Mouse (Mus musculus): ENCODE results near the gene Gtf2f2. TPM values are rescaled to one million over a fixed set of nuclear protein-coding genes. Genes with fewer than 3 reads are reported as not detected.
"Not testable (repeated sequence)": the region's sequence is repeated elsewhere in the genome, so short reads cannot be mapped to it uniquely, and the experiment has no call there.

The Gtf2f2 gene
- total RNA-seq, 2 experiments from 2014 or later: 42.7 to 97.1 TPM

DNA sequence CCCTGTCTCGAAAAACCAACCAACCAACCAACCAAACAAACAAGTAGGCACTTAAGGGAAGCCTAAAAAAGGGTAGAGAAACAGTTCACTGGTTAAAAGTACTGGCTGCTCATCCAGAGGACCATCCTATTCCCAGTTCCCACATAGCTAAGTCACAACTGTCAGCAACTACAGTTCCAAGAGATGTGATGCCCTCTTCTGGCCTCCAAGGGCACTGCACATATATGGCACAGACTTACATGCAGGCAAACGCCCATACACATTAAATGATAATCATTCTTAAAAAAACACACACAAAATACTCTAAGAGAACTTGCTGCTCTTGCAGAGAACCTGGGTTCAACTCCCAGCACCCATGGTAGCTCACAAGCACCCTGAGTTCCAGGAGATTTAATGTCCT is 76.3 kb downstream of the Gtf2f2 start:
- ATAC-seq (replicated peaks; ENCODE audit: low FRiP score, low TSS enrichment, poor library complexity, severe bottlenecking): peak; percentile 73

DNA sequence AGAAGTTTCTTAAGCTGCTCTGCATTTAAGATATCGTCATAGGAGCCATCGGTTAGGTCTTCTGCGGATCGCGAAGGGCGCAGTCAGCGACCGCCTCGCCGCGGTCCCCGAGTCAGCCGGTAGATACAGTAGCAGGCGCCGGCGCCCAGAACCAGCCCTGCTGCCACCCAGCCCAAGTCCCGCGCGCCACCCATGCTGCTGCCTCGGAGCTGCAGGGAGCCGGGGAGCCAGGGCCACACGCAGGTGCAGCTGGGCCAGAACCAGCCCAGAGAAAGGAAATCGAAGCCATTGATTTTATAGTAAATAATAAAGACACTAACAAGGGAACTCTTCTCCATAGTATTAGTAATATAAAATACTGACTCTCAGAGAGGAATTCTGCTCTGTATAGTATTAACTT is 79.4 kb downstream of the Gtf2f2 start:
- no peak for ATAC-seq (replicated peaks; ENCODE audit: low FRiP score, low TSS enrichment, poor library complexity, severe bottlenecking)

DNA sequence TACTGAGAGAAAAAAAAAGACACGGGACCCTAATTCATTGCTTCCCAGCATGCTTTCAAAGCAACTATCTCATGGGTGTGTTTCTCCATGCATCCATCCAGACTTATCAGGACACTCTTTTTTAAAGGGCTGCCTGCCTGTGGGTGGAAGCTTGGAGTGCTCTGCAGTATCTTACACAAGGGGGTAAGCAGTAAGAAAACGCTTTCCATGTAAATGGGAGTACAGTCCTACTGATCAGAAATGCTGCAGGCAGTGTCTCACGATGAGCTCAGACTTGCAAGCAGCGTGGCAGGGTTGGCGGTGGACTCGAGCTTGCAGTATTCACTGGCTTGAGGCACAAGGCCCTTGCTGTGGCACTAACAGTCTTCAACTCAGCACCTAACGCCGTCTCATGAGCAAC is 81.0 kb downstream of the Gtf2f2 start:
- ATAC-seq (replicated peaks; ENCODE audit: low FRiP score, low TSS enrichment, poor library complexity, severe bottlenecking): not testable (repeated sequence)

DNA sequence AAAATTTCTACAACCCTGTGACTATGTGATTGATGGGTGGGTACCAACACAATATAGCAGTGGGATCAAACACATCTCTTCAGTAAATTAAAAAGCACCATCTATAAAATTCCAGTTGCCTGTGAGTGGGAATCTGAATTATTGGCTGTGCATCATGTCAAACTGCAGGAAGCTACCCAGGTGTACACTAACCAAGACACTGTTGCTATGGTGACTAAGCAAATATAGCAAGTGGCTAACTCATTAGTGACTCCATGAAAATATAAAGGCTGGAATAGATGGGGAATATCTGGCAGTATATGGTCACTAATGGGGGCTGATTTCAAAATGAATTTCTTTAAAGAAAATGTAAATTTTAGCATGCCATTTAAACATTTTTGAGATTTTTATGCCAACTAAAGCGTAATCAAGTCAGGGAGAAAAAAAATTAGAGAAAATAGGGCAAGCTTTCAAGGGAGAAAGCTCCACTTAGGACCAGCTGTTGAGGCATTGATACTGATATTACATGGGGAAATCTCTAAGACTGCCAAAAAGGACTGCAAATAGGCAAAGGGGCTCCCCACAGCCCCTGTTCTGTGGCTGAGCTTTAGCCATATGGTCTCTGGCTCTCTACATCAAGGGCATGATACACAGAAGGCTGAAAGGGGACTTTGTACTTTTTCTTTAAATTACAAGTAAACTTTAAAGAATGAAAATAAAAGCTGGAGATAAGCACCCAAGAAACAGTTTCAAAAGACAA is 87.2 kb downstream of the Gtf2f2 start:
- no peak for ATAC-seq (replicated peaks; ENCODE audit: low FRiP score, low TSS enrichment, poor library complexity, severe bottlenecking)

DNA sequence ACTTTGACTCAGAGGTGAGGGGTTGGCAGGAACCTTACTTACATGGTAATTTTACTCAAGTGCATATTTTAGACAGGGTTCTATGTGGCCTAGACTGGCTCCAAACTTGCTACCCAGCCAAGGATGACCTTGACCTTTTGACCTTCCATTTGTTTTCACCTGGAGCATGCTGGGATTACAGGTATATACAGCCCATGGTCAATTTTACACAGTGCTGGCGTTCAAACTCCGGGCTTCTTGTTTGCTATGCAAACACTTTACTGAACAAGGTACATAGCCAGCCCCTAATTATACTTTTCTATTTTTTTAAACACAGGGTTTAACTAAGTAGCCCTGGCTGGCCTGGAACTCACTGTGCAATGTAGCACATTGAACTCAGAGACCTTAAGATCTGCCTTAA is 98.0 kb downstream of the Gtf2f2 start:
- no peak for ATAC-seq (replicated peaks; ENCODE audit: low FRiP score, low TSS enrichment, poor library complexity, severe bottlenecking)

DNA sequence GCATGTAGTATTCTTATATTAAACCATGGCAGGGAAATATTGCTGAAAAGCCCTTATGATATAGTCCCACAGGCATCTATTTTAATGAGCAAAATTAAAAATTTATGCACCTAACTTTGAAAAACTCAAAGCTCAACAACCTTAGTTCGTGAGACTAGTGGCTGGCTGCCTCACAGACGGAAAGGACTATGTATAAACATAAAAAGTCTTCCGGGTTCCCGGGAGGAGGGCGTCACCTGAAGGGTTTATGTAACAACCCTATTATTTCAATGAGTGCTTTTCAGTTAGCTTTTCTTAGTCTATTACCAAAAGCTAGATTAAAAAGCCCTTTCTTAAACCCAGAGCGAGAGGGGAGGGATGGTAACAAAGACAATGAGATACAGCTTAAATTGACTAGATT is 98.7 kb downstream of the Gtf2f2 start:
- no peak for ATAC-seq (replicated peaks; ENCODE audit: low FRiP score, low TSS enrichment, poor library complexity, severe bottlenecking)

DNA sequence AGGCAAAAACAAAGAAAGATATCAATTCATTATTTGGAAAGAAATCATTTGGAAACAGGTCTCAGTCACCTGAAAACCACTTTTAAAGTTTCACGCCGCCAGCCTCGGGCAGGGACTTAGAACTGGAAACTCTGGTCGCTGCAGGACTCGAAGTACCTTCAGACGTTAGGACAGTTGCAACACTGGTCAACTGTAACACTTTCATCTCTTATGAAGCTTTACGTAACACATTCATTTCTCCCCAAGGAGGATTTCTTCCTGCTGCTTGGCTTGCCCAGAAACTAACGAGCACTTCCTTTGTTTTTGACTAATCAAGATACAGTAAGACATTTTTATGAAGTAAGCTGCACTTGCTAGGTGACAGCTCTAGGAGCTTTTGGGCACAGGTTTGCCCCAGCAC is 103.7 kb downstream of the Gtf2f2 start:
- no peak for ATAC-seq (replicated peaks; ENCODE audit: low FRiP score, low TSS enrichment, poor library complexity, severe bottlenecking)

DNA sequence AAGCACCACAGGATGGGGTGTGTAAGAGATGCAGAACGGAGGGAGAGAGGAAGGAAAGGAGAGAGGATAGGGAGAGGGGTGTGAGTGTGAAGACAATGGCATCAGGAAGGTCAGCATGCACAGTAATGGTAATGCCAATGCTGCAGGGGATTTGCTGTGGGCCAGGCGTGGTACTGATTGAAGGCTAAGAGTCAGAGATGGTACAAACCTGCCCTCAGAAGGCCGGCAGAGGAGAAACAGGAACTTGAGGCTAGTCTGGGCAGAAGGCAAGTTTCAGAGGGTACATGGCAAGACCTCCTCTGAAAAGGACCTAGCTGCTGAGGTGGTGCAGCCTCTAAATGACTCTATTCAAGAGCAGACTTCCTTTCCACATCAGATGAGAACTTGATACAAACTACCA is 105.7 kb downstream of the Gtf2f2 start:
- no peak for ATAC-seq (replicated peaks; ENCODE audit: low FRiP score, low TSS enrichment, poor library complexity, severe bottlenecking)

DNA sequence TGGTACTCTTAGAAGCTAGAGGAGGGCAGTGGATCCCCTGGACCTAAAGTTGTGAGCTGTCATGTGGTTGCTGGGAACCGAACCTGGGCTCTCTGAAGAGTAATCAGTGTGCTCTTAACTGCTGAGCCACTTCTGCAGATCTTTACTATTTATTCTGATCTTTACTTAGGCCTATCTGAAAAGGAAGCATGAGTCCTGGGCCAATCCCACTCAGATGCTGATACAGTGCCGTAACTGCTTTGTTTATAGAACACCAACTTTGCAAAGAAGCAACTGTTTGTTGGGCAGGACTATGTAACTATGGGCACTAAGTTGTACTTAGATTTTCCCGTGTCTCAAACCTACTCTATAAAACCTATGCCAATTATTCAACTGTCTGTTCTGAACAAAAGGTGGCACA is 107.5 kb downstream of the Gtf2f2 start:
- no peak for ATAC-seq (replicated peaks; ENCODE audit: low FRiP score, low TSS enrichment, poor library complexity, severe bottlenecking)

DNA sequence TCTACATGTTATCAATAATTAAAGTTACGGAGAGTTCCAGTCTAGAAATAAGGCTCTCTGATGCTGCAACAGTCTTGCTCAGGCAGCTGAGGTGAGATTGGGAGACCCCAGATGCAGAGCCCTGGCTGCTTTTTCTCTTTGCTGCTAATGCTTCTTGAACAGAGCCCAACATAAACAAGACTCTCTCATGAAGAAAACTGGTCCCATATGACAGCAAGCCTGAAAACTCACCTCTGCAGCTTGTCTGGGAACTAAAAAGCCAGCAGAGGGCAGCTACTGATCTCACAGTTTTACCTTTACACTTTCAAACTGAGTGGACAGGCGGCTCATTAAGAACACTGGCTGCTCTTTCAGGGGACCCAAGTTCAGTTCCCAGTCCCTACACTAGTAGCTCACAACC is 108.7 kb downstream of the Gtf2f2 start:
- ATAC-seq (replicated peaks; ENCODE audit: low FRiP score, low TSS enrichment, poor library complexity, severe bottlenecking): no peak

DNA sequence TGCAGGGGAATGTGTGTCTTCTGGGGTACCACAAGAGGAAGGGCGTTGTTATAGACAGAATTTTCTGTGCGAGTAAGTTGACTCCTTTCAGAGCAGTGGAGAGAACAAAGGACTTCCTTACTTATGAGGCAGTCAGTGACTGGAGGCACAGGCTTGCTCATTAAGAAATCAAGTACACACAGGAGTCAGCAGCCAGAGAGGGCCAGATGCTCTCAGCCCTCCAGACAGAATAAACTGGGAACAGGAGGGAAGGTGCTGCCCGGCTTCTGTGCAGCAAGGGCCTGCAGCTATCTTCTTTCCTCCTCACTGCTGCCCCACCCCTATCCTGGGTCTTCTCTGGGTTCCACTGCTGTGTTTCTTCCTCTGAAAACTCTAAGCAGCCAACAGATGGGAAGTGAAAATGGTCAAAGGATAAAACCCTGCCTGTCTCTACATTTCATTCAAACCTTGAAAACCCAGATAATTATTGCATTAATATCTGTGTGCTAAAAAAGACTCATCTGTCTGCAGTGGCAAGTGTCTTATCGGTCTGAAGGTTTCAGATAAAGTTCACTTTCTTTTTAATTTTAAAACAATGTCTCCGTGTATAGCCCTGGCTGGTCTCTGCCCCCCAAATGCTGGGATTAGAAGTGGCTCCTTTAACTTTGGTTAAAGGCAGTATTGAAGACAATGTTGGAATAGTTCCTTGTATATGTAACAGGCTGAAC is 109.7 kb downstream of the Gtf2f2 start:
- peak; percentile 60 for ATAC-seq (replicated peaks; ENCODE audit: low FRiP score, low TSS enrichment, poor library complexity, severe bottlenecking)

DNA sequence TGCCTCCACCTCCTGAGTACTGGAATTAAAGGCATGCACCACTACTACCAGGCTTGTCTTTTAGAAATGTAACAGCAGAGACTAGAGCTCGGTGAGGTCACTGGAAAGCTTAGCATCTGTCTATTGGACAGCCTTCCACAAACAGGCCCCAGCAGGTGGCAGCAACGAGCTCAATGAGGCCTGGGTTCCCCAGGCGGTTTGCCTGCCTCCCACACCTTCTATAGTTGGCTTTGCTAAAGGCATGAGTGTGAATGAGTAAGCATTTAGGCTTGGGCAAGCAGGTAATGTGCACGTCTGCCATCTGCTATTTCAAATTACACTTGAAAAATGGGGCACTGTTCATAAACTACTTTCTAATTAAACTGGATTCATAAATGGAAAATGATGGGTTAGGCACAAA is 111.1 kb downstream of the Gtf2f2 start:
- peak; percentile 84 for ATAC-seq (replicated peaks; ENCODE audit: low FRiP score, low TSS enrichment, poor library complexity, severe bottlenecking)

DNA sequence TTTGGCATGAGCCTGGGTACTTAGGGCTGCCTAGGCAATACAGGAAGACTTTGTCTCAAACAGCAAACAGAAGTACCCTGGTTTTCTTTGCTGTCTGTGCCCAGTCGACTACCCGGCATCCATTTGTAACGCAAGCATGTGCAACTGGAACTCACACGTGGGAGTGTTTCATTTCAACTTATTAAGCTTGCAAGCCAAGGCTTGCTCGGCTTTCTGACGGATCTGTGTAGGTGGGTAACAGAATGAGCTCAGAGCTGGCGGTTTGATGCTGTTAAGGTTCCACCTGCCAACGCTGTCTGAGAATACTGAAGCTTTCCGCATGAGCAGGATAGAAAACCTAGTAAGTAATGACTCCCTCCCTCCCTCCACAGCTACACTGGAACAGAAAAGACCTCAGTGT is 118.5 kb downstream of the Gtf2f2 start:
- ATAC-seq (replicated peaks; ENCODE audit: low FRiP score, low TSS enrichment, poor library complexity, severe bottlenecking): no peak

DNA sequence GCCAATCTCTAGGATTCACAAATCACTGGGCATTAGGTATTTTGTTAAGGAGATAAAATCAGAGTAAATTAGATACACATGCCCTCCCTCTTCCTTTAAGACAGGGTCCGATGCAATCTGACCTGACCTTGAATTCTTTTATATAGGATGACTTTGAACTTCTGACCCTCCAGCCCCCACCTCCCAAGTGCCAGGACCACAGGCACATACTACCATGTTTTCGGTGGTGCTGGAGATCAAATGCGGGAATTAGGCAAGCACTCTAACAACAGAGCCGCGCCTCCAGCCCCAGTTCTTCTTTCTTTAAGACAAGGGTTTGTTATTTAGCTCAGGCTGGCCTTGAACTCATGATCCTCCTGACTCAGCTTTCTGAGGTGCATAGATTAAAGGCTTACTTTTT is 126.8 kb downstream of the Gtf2f2 start:
- no peak for ATAC-seq (replicated peaks; ENCODE audit: low FRiP score, low TSS enrichment, poor library complexity, severe bottlenecking)

DNA sequence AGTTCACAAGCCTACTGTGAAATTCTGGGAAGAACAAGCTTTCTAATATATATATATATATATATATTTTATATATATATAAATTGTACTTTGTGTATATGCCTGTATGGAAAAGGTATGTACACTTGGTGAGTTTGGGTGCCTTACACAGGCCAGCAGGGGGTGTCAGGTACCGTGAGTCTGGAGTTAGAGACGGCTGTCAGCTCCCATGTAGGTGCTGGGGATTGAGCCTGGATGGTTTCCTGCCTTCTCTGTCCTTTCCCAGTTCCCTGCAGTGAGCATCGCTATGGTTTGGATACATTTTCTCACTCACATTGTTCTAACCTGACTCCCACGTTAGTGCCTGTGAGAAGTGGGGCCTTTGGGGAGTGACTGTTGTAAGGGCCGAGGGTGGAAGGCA is 127.3 kb downstream of the Gtf2f2 start:
- no peak for ATAC-seq (replicated peaks; ENCODE audit: low FRiP score, low TSS enrichment, poor library complexity, severe bottlenecking)

DNA sequence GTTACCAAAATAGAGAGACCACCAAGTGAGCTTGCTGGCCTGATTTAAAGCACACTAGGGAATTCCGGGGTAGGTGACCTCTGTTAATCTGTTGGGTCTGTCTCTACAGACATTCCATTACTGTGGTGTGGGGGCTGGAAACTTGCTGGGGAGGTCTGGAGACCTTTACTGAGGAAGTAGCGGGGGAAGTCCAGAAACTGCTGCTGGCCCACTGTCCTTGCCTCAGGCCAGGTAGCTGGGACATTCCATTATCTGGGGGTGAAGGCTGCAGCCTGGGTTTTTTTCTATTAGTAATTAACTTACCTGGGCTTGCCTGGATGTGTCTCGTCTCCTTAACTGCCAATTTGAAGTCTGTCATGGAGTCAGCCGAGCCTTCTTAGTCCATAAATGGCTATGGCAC is 128.8 kb downstream of the Gtf2f2 start:
- ATAC-seq (replicated peaks; ENCODE audit: low FRiP score, low TSS enrichment, poor library complexity, severe bottlenecking): no peak

DNA sequence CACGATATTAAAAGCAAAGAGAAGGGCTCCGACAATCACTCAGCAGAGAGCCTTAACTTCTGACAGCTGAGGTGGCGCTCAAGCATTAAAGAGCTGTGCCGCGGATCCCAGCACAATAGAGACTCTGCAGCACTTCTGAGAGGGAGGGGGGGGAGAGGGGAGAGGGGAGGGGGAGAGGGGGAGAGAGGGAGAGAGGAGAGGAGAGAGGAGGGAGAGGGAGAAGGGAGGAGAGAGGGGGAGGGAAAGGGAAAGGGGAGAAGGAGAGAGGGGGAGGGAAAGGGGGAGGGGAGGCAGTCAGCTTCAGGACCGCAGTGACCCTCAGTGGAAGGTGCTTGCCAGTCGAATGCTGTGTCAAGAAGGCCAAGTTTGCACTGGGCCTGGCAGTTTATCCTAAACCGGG is 131.7 kb downstream of the Gtf2f2 start:
- no peak for ATAC-seq (replicated peaks; ENCODE audit: low FRiP score, low TSS enrichment, poor library complexity, severe bottlenecking)

DNA sequence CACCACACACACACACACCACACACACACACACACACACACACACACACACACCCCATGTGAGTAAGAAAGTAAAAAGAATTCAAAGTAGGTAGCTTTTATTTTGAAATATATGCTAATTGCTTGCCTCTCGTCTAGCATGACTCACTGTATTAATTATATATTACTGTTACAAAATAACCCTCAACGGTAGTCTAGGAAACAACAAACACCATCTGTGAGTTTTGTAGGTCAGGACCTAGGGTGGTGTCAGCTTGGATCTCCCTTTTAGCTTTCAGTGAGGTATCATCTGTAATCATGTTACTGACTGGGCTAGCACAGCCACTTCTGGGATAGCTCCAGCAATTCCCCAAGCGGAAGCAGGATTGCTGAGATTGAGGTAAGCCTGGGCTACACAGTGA is 133.4 kb downstream of the Gtf2f2 start:
- ATAC-seq (replicated peaks; ENCODE audit: low FRiP score, low TSS enrichment, poor library complexity, severe bottlenecking): no peak

DNA sequence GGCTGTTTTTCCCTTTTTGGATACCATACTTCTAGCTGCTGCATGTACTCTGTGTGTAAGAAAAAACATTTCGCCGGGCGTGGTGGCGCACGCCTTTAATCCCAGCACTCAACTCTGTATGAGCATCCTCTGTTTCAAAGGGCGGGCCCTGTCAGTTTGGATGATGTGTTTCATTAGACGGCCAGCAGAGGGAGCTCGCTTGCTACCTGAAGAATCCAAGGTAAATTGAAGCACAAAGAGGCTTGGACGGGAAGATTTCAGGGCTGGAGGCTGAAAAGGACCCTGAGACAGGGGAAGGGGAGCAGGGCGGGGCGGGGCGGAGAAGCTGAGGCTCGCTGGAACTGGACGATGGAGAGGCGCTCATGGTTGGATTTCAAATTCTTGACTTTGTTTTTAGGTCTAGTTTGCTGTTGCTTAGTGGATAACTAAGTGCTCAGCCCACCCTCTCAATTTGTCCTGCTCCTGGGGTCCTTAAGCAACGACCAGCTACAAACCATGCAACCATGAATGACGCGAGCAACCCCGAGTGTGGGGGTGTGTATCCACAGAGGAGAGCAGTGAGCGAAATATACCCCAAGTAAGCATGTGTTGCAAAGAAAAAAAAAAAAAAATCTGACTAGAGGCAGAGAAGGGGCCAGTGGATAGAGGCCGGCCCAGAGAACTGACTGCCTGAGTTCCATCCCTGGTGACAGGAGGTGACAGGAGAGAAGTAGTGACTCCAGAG is 134.2 kb downstream of the Gtf2f2 start:
- ATAC-seq (replicated peaks; ENCODE audit: low FRiP score, low TSS enrichment, poor library complexity, severe bottlenecking): peak; percentile 79

DNA sequence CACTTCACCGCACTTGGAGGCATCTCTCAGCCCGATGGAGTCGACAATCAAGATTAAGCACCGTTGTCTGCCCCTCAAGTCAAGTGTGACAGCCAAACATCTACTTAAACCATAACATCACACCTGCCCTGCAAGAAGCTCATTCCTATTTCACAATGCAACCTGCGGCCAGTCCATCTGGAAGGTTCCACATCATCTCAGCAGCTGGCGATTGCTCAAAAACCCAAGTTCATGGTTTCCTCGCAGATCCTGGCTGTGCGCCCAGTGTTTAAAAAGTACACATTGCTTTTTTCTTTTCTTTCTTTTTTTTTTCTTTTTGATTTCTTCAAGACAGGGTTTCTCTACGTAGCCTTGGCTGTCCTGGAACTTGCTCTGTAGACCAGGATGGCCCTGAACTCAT is 137.1 kb downstream of the Gtf2f2 start:
- ATAC-seq (replicated peaks; ENCODE audit: low FRiP score, low TSS enrichment, poor library complexity, severe bottlenecking): no peak

DNA sequence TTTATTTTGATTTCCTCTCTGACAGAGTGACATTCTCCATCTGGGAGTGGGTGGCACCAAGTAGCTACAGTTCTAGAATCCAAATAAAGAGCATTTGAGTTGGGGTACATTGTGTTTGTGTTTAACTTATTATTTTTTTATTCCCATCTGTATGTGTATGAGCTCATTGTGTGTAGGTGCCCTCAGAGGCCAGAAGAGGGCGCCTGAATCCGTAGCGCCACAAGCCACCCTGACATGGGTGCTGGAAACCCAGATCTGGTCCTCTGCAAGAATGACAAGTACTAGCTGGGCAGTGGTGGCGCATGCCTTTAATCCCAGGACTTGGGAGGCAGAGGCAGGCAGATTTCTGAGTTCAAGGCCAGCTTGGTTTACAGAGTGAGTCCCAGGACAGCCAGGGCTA is 138.9 kb downstream of the Gtf2f2 start:
- no peak for ATAC-seq (replicated peaks; ENCODE audit: low FRiP score, low TSS enrichment, poor library complexity, severe bottlenecking)
